Mouse (Mus musculus) testis, adult 2 months (tissue): ENCODE measurements at regions not wholly inside any gene's neighbourhood (a gene's known extent, or its start where the extent isn't known, plus 50 kb on each side); places are given as distances from the start of the nearest gene placed in this dataset.

Experiments
- CTCF ChIP-seq: fragments of 200-500 bp; IDR thresholded peaks from 2 replicates; pipeline ENCODE4 v1.5.1; 2012; ENCODE audit warnings: low read depth, mild to moderate bottlenecking, inconsistent platforms, low read length, moderate library complexity; ENCODE audit not compliant: control insufficient read depth, insufficient read depth, insufficient replicate concordance
- POLR2A ChIP-seq: fragments of 200-500 bp; IDR thresholded peaks from 2 replicates; pipeline ENCODE4 v1.6.1; 2012; ENCODE audit warnings: low read depth, mild to moderate bottlenecking, inconsistent platforms, low read length, moderate library complexity; ENCODE audit not compliant: control insufficient read depth

GRCm38 (mm10) chr12:114962105-114962504 is 1085.4 kb upstream of the Zfp386 start:
- TF ChIP-seq CTCF (no peak), POLR2A (no peak)
